Mouse (Mus musculus): ENCODE data around the gene Pkp3. TPM values are rescaled to one million over a fixed set of nuclear protein-coding genes. Genes with fewer than 3 reads are reported as not detected.

Pkp3 gene
- total RNA-seq, 2 experiments from 2014 or later: 0.25 to 0.54 TPM

Other genes starting within 250 kb of the Pkp3 start
- under 1 TPM in 1 of 2 experiments, not detected in 1; 0.44 TPM for gene Urah, start 243.2 kb upstream of the Pkp3 start, total RNA-seq (2021)
- gene Scgb1c1, start 232.7 kb upstream of the Pkp3 start, total RNA-seq (2021): not detected
- not detected for gene Odf3, start 230.4 kb upstream of the Pkp3 start, total RNA-seq (2021)
- gene Gm45785, start 221.9 kb upstream of the Pkp3 start, total RNA-seq (2021): not detected
- 10 to 100 TPM; 35.4 to 40.9 TPM for gene Ric8a, start 221.3 kb upstream of the Pkp3 start, total RNA-seq (2021)
- gene Bet1l, start 220.6 kb upstream of the Pkp3 start, total RNA-seq (2021): 10 to 100 TPM; 23.7 to 24.5 TPM
- 100 to 1,000 TPM; 120 to 129 TPM for gene Psmd13, start 196.2 kb upstream of the Pkp3 start, total RNA-seq (2021)
- 10 to 100 TPM; 16.4 to 18.9 TPM for gene Sirt3, start 195.9 kb upstream of the Pkp3 start, total RNA-seq (2021)
- gene Cox8b, start 177.8 kb upstream of the Pkp3 start, total RNA-seq (2021): 100 to 1,000 TPM; 754 to 792 TPM
- gene Nlrp6, start 157.3 kb upstream of the Pkp3 start, total RNA-seq (2021): under 1 TPM in 1 of 2 experiments, not detected in 1; 0.08 TPM
- 10 to 100 TPM; 15.8 to 16.6 TPM for gene Pgghg, start 136.8 kb upstream of the Pkp3 start, total RNA-seq (2021)
- gene Ifitm5, start 127.9 kb upstream of the Pkp3 start, total RNA-seq (2021): 1 to 10 TPM; 2.0 to 2.4 TPM
- not detected for gene Gm45717, start 122.3 kb upstream of the Pkp3 start, total RNA-seq (2021)
- 100 to 1,000 TPM; 238 to 274 TPM for gene Ifitm2, start 122.2 kb upstream of the Pkp3 start, total RNA-seq (2021)
- 1 to 10 TPM; 4.9 to 8.2 TPM for gene Ifitm1, start 111.0 kb upstream of the Pkp3 start, total RNA-seq (2021)
- gene Ifitm3, start 67.4 kb upstream of the Pkp3 start, total RNA-seq (2021): 10 to 100 TPM; 75.0 to 79.2 TPM
- gene Ifitm6, start 60.3 kb upstream of the Pkp3 start, total RNA-seq (2021): 1 to 10 TPM in 1 of 2 experiments, not detected in 1; 1.2 TPM
- gene Gm17387, start 49.1 kb upstream of the Pkp3 start, total RNA-seq (2021): not detected
- under 1 TPM; 0.22 to 0.62 TPM for gene B4galnt4, start 17.1 kb upstream of the Pkp3 start, total RNA-seq (2021)
- 1 to 10 TPM; 2.9 to 3.7 TPM for gene Sigirr, start 22.4 kb downstream of the Pkp3 start, total RNA-seq (2021)
- not detected for gene Ano9, start 39.6 kb downstream of the Pkp3 start, total RNA-seq (2021)
- gene Ptdss2, start 44.2 kb downstream of the Pkp3 start, total RNA-seq (2021): 10 to 100 TPM; 22.6 to 29.0 TPM
- 10 to 100 TPM; 64.5 to 79.3 TPM for gene Rnh1, start 94.6 kb downstream of the Pkp3 start, total RNA-seq (2021)
- 100 to 1,000 TPM; 166 to 193 TPM for gene Hras, start 115.8 kb downstream of the Pkp3 start, total RNA-seq (2021)
- gene Lrrc56, start 115.9 kb downstream of the Pkp3 start, total RNA-seq (2021): 1 to 10 TPM; 4.9 to 5.2 TPM
- gene Lmntd2, start 135.9 kb downstream of the Pkp3 start, total RNA-seq (2021): not detected
- gene Rassf7, start 137.6 kb downstream of the Pkp3 start, total RNA-seq (2021): 10 to 100 TPM in 1 of 2 experiments, 1 to 10 TPM in 1; 9.8 to 14.2 TPM
- gene Phrf1, start 150.6 kb downstream of the Pkp3 start, total RNA-seq (2021): 10 to 100 TPM; 48.4 to 63.3 TPM
- 1 to 10 TPM; 1.4 TPM for gene Irf7, start 188.3 kb downstream of the Pkp3 start, total RNA-seq (2021)
- gene Cdhr5, start 198.6 kb downstream of the Pkp3 start, total RNA-seq (2021): 1 to 10 TPM; 1.3 to 1.5 TPM
- 1 to 10 TPM; 3.4 to 3.5 TPM for gene Sct, start 200.9 kb downstream of the Pkp3 start, total RNA-seq (2021)
- gene Drd4, start 213.8 kb downstream of the Pkp3 start, total RNA-seq (2021): under 1 TPM; 0.16 to 0.25 TPM
- gene Deaf1, start 249.5 kb downstream of the Pkp3 start, total RNA-seq (2021): 10 to 100 TPM; 44.6 to 50.4 TPM
- 10 to 100 TPM; 14.2 to 14.6 TPM for gene Tmem80, start 249.5 kb downstream of the Pkp3 start, total RNA-seq (2021)